Mouse (Mus musculus) lung, postnatal 0 days (tissue): ENCODE results near the gene Fancc.

ENCODE experiments used
- CTCF ChIP-seq: IDR thresholded peaks from 2 replicates; pipeline ENCODE4 v1.5.1; 2016; ENCODE audit warnings: antibody characterized with exemption, mild to moderate bottlenecking
- EP300 ChIP-seq: IDR thresholded peaks from 2 replicates; pipeline ENCODE4 v1.6.1; 2016; ENCODE audit warnings: antibody characterized with exemption, mild to moderate bottlenecking, control low read depth

DNA sequence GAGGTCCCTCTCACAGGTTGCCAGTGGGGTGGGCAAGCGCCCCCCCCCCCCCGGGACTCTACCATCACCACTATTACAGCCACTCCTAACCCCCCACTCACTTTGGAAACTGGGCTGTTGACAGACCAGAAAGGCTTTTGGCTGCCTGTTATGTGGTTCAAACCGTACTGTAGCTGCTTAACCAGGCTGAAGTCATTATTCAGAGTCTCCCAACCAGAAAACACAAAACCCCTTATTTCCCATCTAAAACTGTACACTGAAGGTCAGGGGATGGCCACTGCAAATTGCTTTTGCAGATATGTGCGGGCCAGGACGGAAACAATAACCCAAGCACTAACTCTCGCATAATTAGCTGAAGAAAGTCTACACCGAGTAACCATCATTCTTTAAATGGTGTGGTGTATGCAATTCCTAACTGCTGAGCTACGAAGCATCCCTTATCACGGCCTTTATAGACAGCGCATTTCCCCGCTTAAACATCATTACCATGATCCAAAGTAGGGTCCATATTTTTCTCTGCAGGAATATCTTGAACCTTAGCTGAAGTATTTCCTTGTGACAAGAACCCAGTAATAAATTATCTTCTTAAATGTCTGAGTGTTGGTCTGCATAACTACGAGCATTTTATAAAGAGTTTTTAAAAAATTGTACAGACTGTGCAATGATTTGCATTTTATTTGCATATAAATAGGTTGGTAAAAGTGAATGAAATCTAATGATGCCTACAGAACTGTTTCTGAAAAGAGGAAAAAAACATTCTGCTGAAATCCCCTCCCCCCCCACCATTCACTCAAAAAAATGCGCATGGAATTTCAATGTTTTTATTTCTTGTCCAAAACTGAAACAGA lies 47.3 kb upstream of the Fancc start:
- TF ChIP-seq CTCF (no peak), EP300 (no peak)
